Mouse (Mus musculus): ENCODE results near the gene Slc35f6. TPM values are rescaled to one million over a fixed set of nuclear protein-coding genes. Genes with fewer than 3 reads are reported as not detected.

Slc35f6 gene
- 17.6 and 18.6 TPM in 2 replicates for polyA plus RNA-seq (2014; fragmentation: Nextera tagmentation; extraction: Ambion mirVana)

GRCm38 (mm10) chr5:30647815-30648560, at the start of gene Slc35f6:
Slc35f6 (plus strand) TSS chr5:30647933.
- H3K9ac ChIP-seq (ENCODE audit: low read depth, low read length): peak within 1 kb of the TSS; percentile 73
- peaks cover 13% of the 10 kb centered on the region for H3K4me1 ChIP-seq (replicated peaks; ENCODE audit: control insufficient read depth, insufficient read depth, low read length)
- no peak within 1 kb of the TSS for H3K27ac ChIP-seq (ENCODE audit: low read depth, low read length)
- DNase-seq (ENCODE audit: low spot score) (peak; percentile 91), ATAC-seq (replicated peaks; ENCODE audit: low FRiP score) (peak; percentile 94)
- peak within 1 kb of the TSS; percentile 79 for H3K4me3 ChIP-seq (ENCODE audit: low read depth, low read length)
- H3K9me3 ChIP-seq (ENCODE audit: control insufficient read depth, low read length): no peaks in the 10 kb centered on the region
- WGBS: under 1% methylated on average over 38 of the region's 38 CpGs
- H3K4me2 ChIP-seq: peak within 1 kb of the TSS; percentile 94
- H3K36me3 ChIP-seq (ENCODE audit: control insufficient read depth, insufficient read depth, low read length): no peaks in the 10 kb centered on the region
- no peaks in the 10 kb centered on the region for H3K27me3 ChIP-seq (replicated peaks; ENCODE audit: control insufficient read depth, insufficient read depth, low read length)

- H3K9ac ChIP-seq (ENCODE audit: low read depth, low read length): no peak overlapping the region
- no peak overlapping the region for H3K4me3 ChIP-seq (ENCODE audit: low read depth, low read length)
- ATAC-seq (replicated peaks; ENCODE audit: low FRiP score) (no peak), DNase-seq (ENCODE audit: low spot score) (no peak)
- peaks cover 2% of the 10 kb centered on the region; the same call in 1 of the 2 replicates for H3K27me3 ChIP-seq (replicated peaks; ENCODE audit: control insufficient read depth, insufficient read depth, low read length)
- no peak overlapping the region for H3K27ac ChIP-seq (ENCODE audit: low read depth, low read length)
- H3K36me3 ChIP-seq (ENCODE audit: control insufficient read depth, insufficient read depth, low read length): no peaks in the 10 kb centered on the region
- no peaks in the 10 kb centered on the region for H3K9me3 ChIP-seq (ENCODE audit: control insufficient read depth, low read length)
- H3K4me2 ChIP-seq: no peak overlapping the region
- WGBS: 16% methylated on average over 4 of the region's 4 CpGs
- H3K4me1 ChIP-seq (replicated peaks; ENCODE audit: control insufficient read depth, insufficient read depth, low read length): no peaks in the 10 kb centered on the region
These were observed 46.3 kb upstream of the Slc35f6 start for GRCm38 (mm10) chr5:30601397-30601796.

GRCm38 (mm10) chr5:30603255-30603654, 44.5 kb upstream of the Slc35f6 start:
- no peaks in the 10 kb centered on the region for H3K4me1 ChIP-seq (replicated peaks; ENCODE audit: control insufficient read depth, insufficient read depth, low read length)
- no peak for ATAC-seq (replicated peaks; ENCODE audit: low FRiP score)

GRCm38 (mm10) chr5:30603926-30604325, 43.8 kb upstream of the Slc35f6 start:
- Histone ChIP-seq H3K9me3 (ENCODE audit: control insufficient read depth, low read length) (no peaks in the 10 kb centered on the region), H3K36me3 (ENCODE audit: control insufficient read depth, insufficient read depth, low read length) (no peaks in the 10 kb centered on the region), H3K4me3 (ENCODE audit: low read depth, low read length) (no peak overlapping the region), H3K4me1 (replicated peaks; ENCODE audit: control insufficient read depth, insufficient read depth, low read length) (no peaks in the 10 kb centered on the region), H3K4me2 (no peak overlapping the region), H3K27me3 (replicated peaks; ENCODE audit: control insufficient read depth, insufficient read depth, low read length) (peaks cover 2% of the 10 kb centered on the region; the same call in 1 of the 2 replicates), H3K27ac (ENCODE audit: low read depth, low read length) (no peak overlapping the region), H3K9ac (ENCODE audit: low read depth, low read length) (no peak overlapping the region)
- WGBS: 64% methylated on average over 4 of the region's 4 CpGs
- ATAC-seq (replicated peaks; ENCODE audit: low FRiP score): no peak
- DNase-seq (ENCODE audit: low spot score): no peak

More at GRCm38 (mm10) chr5:30603255-30603654, 44.5 kb upstream of the Slc35f6 start:
- H3K9me3 ChIP-seq (ENCODE audit: control insufficient read depth, low read length): no peaks in the 10 kb centered on the region
- no peak overlapping the region for H3K27ac ChIP-seq (ENCODE audit: low read depth, low read length)
- H3K4me2 ChIP-seq: no peak overlapping the region
- 68% methylated on average over 3 of the region's 3 CpGs for WGBS
- no peak for DNase-seq (ENCODE audit: low spot score)
- H3K27me3 ChIP-seq (replicated peaks; ENCODE audit: control insufficient read depth, insufficient read depth, low read length): peaks cover 2% of the 10 kb centered on the region; the same call in 1 of the 2 replicates
- no peaks in the 10 kb centered on the region for H3K36me3 ChIP-seq (ENCODE audit: control insufficient read depth, insufficient read depth, low read length)
- no peak overlapping the region for H3K9ac ChIP-seq (ENCODE audit: low read depth, low read length)
- no peak overlapping the region for H3K4me3 ChIP-seq (ENCODE audit: low read depth, low read length)

- WGBS: 64% methylated on average over 8 of the region's 8 CpGs
- no peaks in the 10 kb centered on the region for H3K9me3 ChIP-seq (ENCODE audit: control insufficient read depth, low read length)
- DNase-seq (ENCODE audit: low spot score) (no peak), ATAC-seq (replicated peaks; ENCODE audit: low FRiP score) (no peak)
- peaks cover 2% of the 10 kb centered on the region; the same call in 1 of the 2 replicates for H3K27me3 ChIP-seq (replicated peaks; ENCODE audit: control insufficient read depth, insufficient read depth, low read length)
- no peak overlapping the region for H3K27ac ChIP-seq (ENCODE audit: low read depth, low read length)
- no peaks in the 10 kb centered on the region for H3K36me3 ChIP-seq (ENCODE audit: control insufficient read depth, insufficient read depth, low read length)
- H3K4me3 ChIP-seq (ENCODE audit: low read depth, low read length): no peak overlapping the region
- H3K4me2 ChIP-seq: no peak overlapping the region
- H3K4me1 ChIP-seq (replicated peaks; ENCODE audit: control insufficient read depth, insufficient read depth, low read length): no peaks in the 10 kb centered on the region
- no peak overlapping the region for H3K9ac ChIP-seq (ENCODE audit: low read depth, low read length)
These were observed 43.0 kb upstream of the Slc35f6 start for GRCm38 (mm10) chr5:30604769-30605188.

GRCm38 (mm10) chr5:30605649-30606048, 42.1 kb upstream of the Slc35f6 start:
- 82% methylated on average over 6 of the region's 6 CpGs for WGBS
- no peak for ATAC-seq (replicated peaks; ENCODE audit: low FRiP score)
- no peaks in the 10 kb centered on the region for H3K9me3 ChIP-seq (ENCODE audit: control insufficient read depth, low read length)
- DNase-seq (ENCODE audit: low spot score): no peak
- H3K9ac ChIP-seq (ENCODE audit: low read depth, low read length): no peak overlapping the region
- H3K4me2 ChIP-seq: no peak overlapping the region
- no peaks in the 10 kb centered on the region for H3K4me1 ChIP-seq (replicated peaks; ENCODE audit: control insufficient read depth, insufficient read depth, low read length)
- H3K36me3 ChIP-seq (ENCODE audit: control insufficient read depth, insufficient read depth, low read length): no peaks in the 10 kb centered on the region
- H3K27me3 ChIP-seq (replicated peaks; ENCODE audit: control insufficient read depth, insufficient read depth, low read length): no peaks in the 10 kb centered on the region
- H3K27ac ChIP-seq (ENCODE audit: low read depth, low read length): no peak overlapping the region
- H3K4me3 ChIP-seq (ENCODE audit: low read depth, low read length): no peak overlapping the region

GRCm38 (mm10) chr5:30606424-30607073, 41.2 kb upstream of the Slc35f6 start:
- WGBS: 57% methylated on average over 16 of the region's 16 CpGs
- Histone ChIP-seq H3K27me3 (replicated peaks; ENCODE audit: control insufficient read depth, insufficient read depth, low read length) (no peaks in the 10 kb centered on the region), H3K27ac (ENCODE audit: low read depth, low read length) (no peak overlapping the region), H3K36me3 (ENCODE audit: control insufficient read depth, insufficient read depth, low read length) (no peaks in the 10 kb centered on the region), H3K9me3 (ENCODE audit: control insufficient read depth, low read length) (no peaks in the 10 kb centered on the region), H3K9ac (ENCODE audit: low read depth, low read length) (no peak overlapping the region), H3K4me3 (ENCODE audit: low read depth, low read length) (no peak overlapping the region), H3K4me1 (replicated peaks; ENCODE audit: control insufficient read depth, insufficient read depth, low read length) (no peaks in the 10 kb centered on the region), H3K4me2 (no peak overlapping the region)
- ATAC-seq (replicated peaks; ENCODE audit: low FRiP score) (no peak), DNase-seq (ENCODE audit: low spot score) (no peak)

GRCm38 (mm10) chr5:30609094-30609493, 38.6 kb upstream of the Slc35f6 start:
- 83% methylated on average over 7 of the region's 7 CpGs for WGBS
- Histone ChIP-seq H3K9ac (ENCODE audit: low read depth, low read length) (no peak overlapping the region), H3K4me2 (no peak overlapping the region), H3K4me3 (ENCODE audit: low read depth, low read length) (no peak overlapping the region), H3K36me3 (ENCODE audit: control insufficient read depth, insufficient read depth, low read length) (no peaks in the 10 kb centered on the region), H3K27ac (ENCODE audit: low read depth, low read length) (no peak overlapping the region), H3K4me1 (replicated peaks; ENCODE audit: control insufficient read depth, insufficient read depth, low read length) (peaks cover 1% of the 10 kb centered on the region; the same call in 1 of the 2 replicates), H3K9me3 (ENCODE audit: control insufficient read depth, low read length) (no peaks in the 10 kb centered on the region), H3K27me3 (replicated peaks; ENCODE audit: control insufficient read depth, insufficient read depth, low read length) (no peaks in the 10 kb centered on the region)
- ATAC-seq (replicated peaks; ENCODE audit: low FRiP score) (no peak), DNase-seq (ENCODE audit: low spot score) (no peak)
